Mouse (Mus musculus) bone marrow, adult 2 months (tissue): ENCODE data around the gene Cox15. TPM values are rescaled to one million over a fixed set of nuclear protein-coding genes. Genes with fewer than 3 reads are reported as not detected.

Source experiments
- H3K27ac ChIP-seq: fragments of 200-500 bp; 2 replicates; pipeline ENCODE4 v1.5.1; 2012; ENCODE audit warnings: low read depth, mild to moderate bottlenecking, control low read depth, inconsistent platforms, low read length; ENCODE audit not compliant: control insufficient read depth, poor library complexity, insufficient read depth
- H3K4me1 ChIP-seq: fragments of 200-500 bp; 2 replicates; pipeline ENCODE4 v1.6.1; 2011; ENCODE audit warnings: low read length; ENCODE audit not compliant: control insufficient read depth, insufficient read depth
- H3K4me3 ChIP-seq: fragments of 200-500 bp; replicated peaks from 2 replicates; pipeline ENCODE3; 2011; ENCODE audit warnings: mild to moderate bottlenecking, low read depth, low read length, control low read depth; ENCODE audit not compliant: control insufficient read depth
- CTCF ChIP-seq: fragments of 200-500 bp; IDR thresholded peaks from 2 replicates; pipeline ENCODE4 v1.5.1; 2011; ENCODE audit warnings: low read length, control low read depth; ENCODE audit not compliant: control insufficient read depth, insufficient read depth
- POLR2A ChIP-seq: fragments of 200-500 bp; IDR thresholded peaks from 2 replicates; pipeline ENCODE4 v1.6.1; 2011; ENCODE audit warnings: low read depth, mild to moderate bottlenecking, control low read depth, low read length, borderline replicate concordance; ENCODE audit not compliant: control insufficient read depth
- WGBS: fragments of 180-500 bp; shearing (Covaris S2); methylation state at CpG from one replicate; pipeline ENCODE4 v1.1.7; 2018; 5-methylcytosine and 5-hydroxymethylcytosine counted together
- polyA plus RNA-seq: library from polyadenylated mRNA; stranded (reverse); fragments of >200 nt; gene quantifications from 2 replicates; pipeline ENCODE4 v1.2.4, GENCODE M21; 2011; ENCODE audit warnings: low replicate concordance; ENCODE audit not compliant: missing spikeins, insufficient read depth, insufficient read length

Gene Cox15
- polyA plus RNA-seq, 1 experiment = 12.4 TPM

- H3K4me1 ChIP-seq = peaks cover 3% of the 10 kb centered on the region
- WGBS = 86% methylated on average over 5 of the region's 5 CpGs
- H3K27ac ChIP-seq = no peak overlapping the region
- TF ChIP-seq POLR2A (no peak), CTCF (no peak)
- H3K4me3 ChIP-seq = no peak overlapping the region
Observed at GRCm38 (mm10) chr19:43697666-43698370, 55.0 kb downstream of the Cox15 start.

- 26% methylated on average over 10 of the region's 10 CpGs for WGBS
- TF ChIP-seq CTCF (no peak), POLR2A (no peak)
- Histone ChIP-seq H3K27ac (no peak overlapping the region), H3K4me1 (peaks cover 3% of the 10 kb centered on the region), H3K4me3 (no peak overlapping the region)
Observed at GRCm38 (mm10) chr19:43695514-43695964, 57.3 kb downstream of the Cox15 start.

GRCm38 (mm10) chr19:43692815-43693214, 60.0 kb downstream of the Cox15 start:
- TF ChIP-seq POLR2A (no peak), CTCF (no peak)
- no peak overlapping the region for H3K27ac ChIP-seq
- H3K4me1 ChIP-seq = peaks cover 3% of the 10 kb centered on the region
- H3K4me3 ChIP-seq = no peak overlapping the region
- WGBS = 91% methylated on average over 14 of the region's 14 CpGs

GRCm38 (mm10) chr19:43689419-43690246, 63.2 kb downstream of the Cox15 start, which contains the start of gene Entpd7:
Gene Entpd7 (plus strand): TSS chr19:43689672.
- TF ChIP-seq POLR2A (peak; percentile 59), CTCF (peak; percentile 29; the same call in 1 of the 2 replicates)
- Histone ChIP-seq H3K4me1 (peaks cover 1% of the 10 kb centered on the region; the same call in 1 of the 2 replicates), H3K27ac (peak within 1 kb of the TSS; percentile 52), H3K4me3 (peak within 1 kb of the TSS; percentile 97)
- under 1% methylated on average over 60 of the region's 60 CpGs for WGBS

Other genes starting within 250 kb of the Cox15 start
- 10.0 and 20.5 TPM in 2 replicates for gene Got1, start 228.4 kb downstream of the Cox15 start, polyA plus RNA-seq
- gene Nkx2-3, start 140.7 kb downstream of the Cox15 start, polyA plus RNA-seq = not detected in 2 replicates
- 55.6 and 92.8 TPM in 2 replicates for gene Slc25a28, start 78.1 kb downstream of the Cox15 start, polyA plus RNA-seq
- gene Entpd7, start 63.3 kb downstream of the Cox15 start, polyA plus RNA-seq = 4.4 and 8.0 TPM in 2 replicates
- 6.6 and 9.1 TPM in 2 replicates for gene Cutc, start within 50 bp of the Cox15 start, polyA plus RNA-seq
- 0.66 and 0.75 TPM in 2 replicates for gene Abcc2, start 29.2 kb upstream of the Cox15 start, polyA plus RNA-seq
- 2.7 and 6.1 TPM in 2 replicates for gene Dnmbp, start 187.2 kb upstream of the Cox15 start, polyA plus RNA-seq
- not detected in 2 replicates for gene Cpn1, start 233.6 kb upstream of the Cox15 start, polyA plus RNA-seq